Mouse (Mus musculus) lung, embryonic 16.5 days (tissue): Measurements from ENCODE around the gene Car12. TPM values are rescaled to one million over a fixed set of nuclear protein-coding genes. Genes with fewer than 3 reads are reported as not detected.

Source experiments
- polyA plus RNA-seq: library from polyadenylated mRNA; unstranded; fragments of >200 nt; fragmentation: Nextera tagmentation; extraction: Ambion mirVana; gene quantifications from 2 replicates; pipeline ENCODE4 v1.2.1, GENCODE M21; 2015

Car12 gene
- polyA plus RNA-seq, 1 experiment from 2014 or later: 2.2 TPM

Other genes starting within 250 kb of the Car12 start
- gene Fbxl22, start 199.1 kb upstream of the Car12 start, polyA plus RNA-seq: 4.8 and 5.7 TPM in 2 replicates
- gene Usp3, start 120.5 kb upstream of the Car12 start, polyA plus RNA-seq: 57.9 and 64.6 TPM in 2 replicates
- gene Aph1b, start 81.8 kb downstream of the Car12 start, polyA plus RNA-seq: 6.6 and 9.2 TPM in 2 replicates
- gene Gm10647, start 83.4 kb downstream of the Car12 start, polyA plus RNA-seq: 0.46 and 0.53 TPM in 2 replicates
- gene Aph1c, start 121.0 kb downstream of the Car12 start, polyA plus RNA-seq: 6.1 and 8.7 TPM in 2 replicates
- gene Rab8b, start 206.0 kb downstream of the Car12 start, polyA plus RNA-seq: 28.8 and 30.4 TPM in 2 replicates
- 612 and 687 TPM in 2 replicates for gene Rps27l, start 232.4 kb downstream of the Car12 start, polyA plus RNA-seq